Mouse (Mus musculus) colon, adult 2 months (tissue): ENCODE measurements around the gene Gm10722. TPM values are rescaled to one million over a fixed set of nuclear protein-coding genes. Genes with fewer than 3 reads are reported as not detected.

ENCODE experiments used
- polyA plus RNA-seq: library from polyadenylated mRNA; depleted of rRNA; stranded (reverse); fragments of >200 nt; gene quantifications from 2 replicates; pipeline ENCODE4 v1.2.3, GENCODE M21; 2012; rRNA removed

The Gm10722 gene
- polyA plus RNA-seq, result not detected in 2 replicates

GRCm38 (mm10) chr9:3000445-3000972 lies at the start of gene Gm10722:
TSS of gene Gm10722 (plus strand) at chr9:3000922.

GRCm38 (mm10) chr9:3002794-3003396 lies 2.2 kb downstream of the Gm10722 start, which contains the start of gene Gm11168:
TSS of gene Gm11168 (plus strand) at chr9:3003346.

GRCm38 (mm10) chr9:3012733-3013279 lies 12.1 kb downstream of the Gm10722 start, which contains the start of gene Gm10721:
TSS of gene Gm10721 (plus strand) at chr9:3013140.

GRCm38 (mm10) chr9:3015354-3015753 lies 14.6 kb downstream of the Gm10722 start, which contains the start of gene Gm10720:
TSS of gene Gm10720 (plus strand) at chr9:3015654.

GRCm38 (mm10) chr9:3017108-3017507 lies 16.4 kb downstream of the Gm10722 start, which contains the start of gene Gm10719:
TSS of gene Gm10719 (plus strand) at chr9:3017408.

GRCm38 (mm10) chr9:3023312-3023984 lies 22.7 kb downstream of the Gm10722 start, which contains the start of gene Gm10718:
TSS of gene Gm10718 (plus strand) at chr9:3023547.

GRCm38 (mm10) chr9:3024912-3025467 lies 24.3 kb downstream of the Gm10722 start, which contains the start of gene Gm10717:
TSS of gene Gm10717 (plus strand) at chr9:3025417.

GRCm38 (mm10) chr9:3034299-3034698 lies 33.6 kb downstream of the Gm10722 start, which contains the start of gene Gm17535:
TSS of gene Gm17535 (plus strand) at chr9:3034599.

GRCm38 (mm10) chr9:3036577-3036976 lies 35.9 kb downstream of the Gm10722 start, which contains the start of gene Gm10715:
TSS of gene Gm10715 (plus strand) at chr9:3036877.

Other genes with a start within 250 kb of the Gm10722 start
- not detected in 2 replicates for gene Gm11168, start 2.4 kb downstream of the Gm10722 start, polyA plus RNA-seq
- gene Gm10721, start 12.2 kb downstream of the Gm10722 start, polyA plus RNA-seq, result not detected in 2 replicates
- not detected in 2 replicates for gene Gm10720, start 14.7 kb downstream of the Gm10722 start, polyA plus RNA-seq
- not detected in 2 replicates for gene Gm10719, start 16.5 kb downstream of the Gm10722 start, polyA plus RNA-seq
- gene Gm10718, start 22.6 kb downstream of the Gm10722 start, polyA plus RNA-seq, result not detected in 2 replicates
- gene Gm10717, start 24.5 kb downstream of the Gm10722 start, polyA plus RNA-seq, result not detected in 2 replicates
- gene Gm17535, start 33.7 kb downstream of the Gm10722 start, polyA plus RNA-seq, result not detected in 2 replicates
- not detected in 2 replicates for gene Gm10715, start 36.0 kb downstream of the Gm10722 start, polyA plus RNA-seq